Mouse (Mus musculus): ENCODE measurements around the gene Ruvbl2.
A peak's percentile ranks its signal among the peaks of the same experiment; 100 is the strongest.

Gene Ruvbl2

DNA sequence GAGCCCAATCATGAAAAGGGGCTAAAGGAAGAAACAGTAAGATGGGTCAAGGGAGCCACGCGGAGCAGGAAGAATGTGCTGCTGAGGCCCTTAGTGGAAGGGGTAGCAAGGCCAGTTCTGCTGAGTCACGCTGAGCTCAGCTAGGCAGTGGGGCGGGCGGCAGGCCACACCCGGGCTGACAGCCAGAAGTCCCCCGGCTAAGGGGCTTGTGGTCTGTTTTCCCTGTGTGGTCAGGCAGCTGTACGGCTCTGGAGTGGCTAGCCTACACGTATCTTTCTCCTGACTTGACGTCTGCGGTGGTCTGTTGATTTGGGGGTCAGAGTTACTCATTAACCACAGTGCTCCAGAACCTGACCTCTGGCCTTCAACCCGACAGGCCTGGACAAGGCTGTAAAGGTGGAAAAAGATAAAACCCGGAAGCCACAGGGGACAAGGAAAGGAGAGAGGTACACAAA is 23.0 kb upstream of the Ruvbl2 start:
- DNase-seq: no peak

DNA sequence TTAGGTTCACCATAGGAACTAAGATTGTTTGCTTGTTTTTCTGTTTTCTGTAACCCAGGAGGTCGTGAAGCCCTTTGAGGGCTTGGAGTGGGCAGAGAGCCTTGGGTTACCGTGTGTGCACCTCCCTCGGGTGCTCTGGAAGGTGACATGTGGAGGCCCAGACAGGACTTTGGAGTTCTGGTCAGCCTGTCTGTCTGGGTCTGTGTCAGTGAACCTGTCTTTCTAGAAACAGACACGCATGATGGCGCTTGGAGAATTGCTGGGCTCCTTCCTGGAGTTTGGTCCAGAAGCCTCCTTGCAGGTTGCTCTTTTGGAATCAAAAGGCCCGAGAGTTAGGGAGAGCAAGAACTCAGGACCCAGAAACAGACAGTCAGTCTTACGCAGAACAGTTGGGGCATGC is 22.5 kb upstream of the Ruvbl2 start:
- DNase-seq: no peak

DNA sequence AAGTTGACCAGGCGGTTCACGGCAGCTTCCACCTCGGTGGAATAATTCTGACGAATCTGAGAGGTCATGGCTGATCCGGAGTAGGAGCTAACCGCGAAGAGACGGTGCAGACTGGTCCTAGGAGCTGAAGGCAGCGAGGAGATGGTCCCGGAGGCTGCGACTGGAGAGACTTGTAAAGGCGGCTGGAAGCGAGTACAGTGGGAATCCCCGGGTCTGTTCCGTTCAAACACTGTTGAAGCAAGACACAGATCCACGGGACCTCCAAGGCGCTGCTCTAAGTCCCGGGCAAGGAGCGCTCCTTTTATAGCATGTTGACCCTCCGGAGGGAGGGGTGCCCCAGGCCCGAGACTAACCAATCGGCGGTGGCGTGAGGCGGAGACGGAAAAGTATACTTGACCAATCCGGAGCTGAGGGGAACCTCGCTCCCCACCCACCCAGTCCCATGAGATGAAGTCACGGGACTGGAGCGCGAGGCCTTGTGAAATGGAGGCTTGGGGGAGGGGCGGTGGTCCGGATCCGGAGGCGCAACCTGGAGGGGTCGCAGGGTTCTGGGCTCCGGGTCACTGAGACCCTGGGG is 21.8 kb upstream of the Ruvbl2 start, which contains the start of gene Ftl1:
Gene Ftl1 (minus strand): TSS at position 321 of the 577 bp plus-strand sequence.
- peak; percentile 96 to 98 for DNase-seq

DNA sequence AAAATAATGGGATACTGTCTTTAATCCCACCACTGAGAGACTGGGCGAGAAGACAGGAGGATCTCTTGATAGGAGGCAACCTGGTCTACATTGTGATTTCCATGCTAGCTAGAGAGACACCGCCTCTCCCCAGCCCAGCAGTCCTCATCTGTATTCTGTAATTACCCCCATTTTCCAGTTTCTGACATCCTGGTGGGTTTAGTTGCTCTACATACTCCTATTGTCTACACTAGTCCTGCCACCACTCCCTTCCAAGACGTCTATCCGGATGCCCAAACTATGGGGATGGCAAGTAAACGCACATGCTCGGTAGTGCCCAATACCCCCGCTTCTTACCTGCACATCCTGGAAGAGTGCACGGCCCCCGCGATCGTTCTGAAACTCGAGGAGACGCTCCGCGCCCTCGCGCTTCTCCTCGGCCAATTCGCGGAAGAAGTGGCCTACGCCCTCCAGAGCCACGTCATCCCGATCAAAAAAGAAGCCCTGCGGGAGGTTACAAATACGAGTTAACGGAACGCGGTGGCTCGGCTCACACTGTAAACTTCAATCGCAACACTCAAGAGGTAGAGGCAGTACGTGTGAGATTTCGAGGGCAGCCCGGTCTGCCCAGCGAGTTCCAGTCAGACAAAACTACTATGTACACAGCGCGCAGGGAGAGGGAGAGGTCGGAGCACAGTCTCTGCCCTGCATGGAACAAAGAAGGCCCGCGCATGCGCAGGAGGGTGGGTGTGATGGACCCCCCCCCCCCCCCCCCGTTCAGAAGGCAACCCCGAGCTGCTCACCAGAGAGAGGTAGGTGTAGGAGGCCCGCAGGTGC is 21.1 kb upstream of the Ruvbl2 start:
- peak; percentile 66 to 74 for DNase-seq

DNA sequence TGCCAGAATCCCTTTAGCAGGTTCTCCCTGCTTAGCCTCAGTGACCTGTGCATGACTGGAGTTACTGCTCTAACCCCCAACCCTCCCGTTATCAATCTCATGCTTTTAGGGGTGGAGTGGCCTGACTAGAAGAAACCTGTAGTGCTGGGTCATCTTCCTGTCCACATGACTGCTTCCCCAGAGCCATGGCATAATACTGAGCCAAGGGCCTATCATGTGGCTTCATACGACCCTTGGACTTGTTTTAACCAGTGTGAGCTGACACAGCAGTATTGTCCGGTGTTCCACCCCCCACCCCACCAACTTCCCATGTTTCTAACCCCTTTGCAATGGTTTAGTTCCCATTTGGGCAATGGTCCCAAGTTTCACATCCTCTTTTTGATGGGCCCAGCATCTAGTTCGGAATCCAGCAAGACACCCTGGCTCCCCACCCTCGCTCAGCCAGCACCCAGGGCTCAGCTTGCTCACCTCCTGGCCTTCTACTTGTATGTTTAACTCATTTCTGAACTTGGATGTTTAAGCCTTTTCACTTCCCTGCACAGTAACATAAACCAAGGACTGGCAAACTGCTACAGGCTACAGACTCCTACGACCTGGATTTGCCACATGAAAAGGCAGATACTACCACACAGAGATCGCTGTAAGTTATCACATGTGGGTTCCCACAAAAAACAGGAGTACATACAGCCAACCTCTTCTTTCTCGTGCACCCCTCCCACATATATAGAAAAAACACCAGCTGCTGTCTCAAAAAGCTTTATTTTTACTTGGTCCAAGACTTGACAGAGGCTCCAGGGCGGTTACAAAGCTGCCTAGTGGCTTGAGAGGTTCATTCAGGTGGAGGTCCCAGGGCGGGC is 19.5 kb upstream of the Ruvbl2 start:
- DNase-seq: no peak

DNA sequence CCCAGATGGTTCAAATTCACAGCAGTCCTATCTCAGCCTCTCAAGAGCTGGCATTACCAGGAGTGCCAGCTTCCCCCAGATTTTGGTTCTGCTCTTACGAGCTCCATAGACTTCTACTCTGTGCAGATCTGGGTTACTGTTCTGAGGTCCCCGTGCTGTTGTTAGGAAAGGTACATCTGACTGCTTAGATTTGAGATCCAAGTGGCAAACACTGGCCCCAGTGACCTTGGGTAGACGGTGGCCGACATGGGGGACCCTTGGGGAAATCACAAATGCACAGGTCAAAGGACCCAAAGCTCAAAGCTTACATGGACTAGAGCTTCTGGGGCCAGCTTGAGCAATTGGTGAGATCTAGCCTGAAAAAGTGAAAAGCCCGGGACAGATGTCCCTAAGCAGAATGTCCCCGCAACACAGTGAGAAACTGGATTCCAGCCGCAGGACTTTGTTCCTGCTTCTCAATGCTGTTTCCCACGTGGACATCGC is 18.9 kb upstream of the Ruvbl2 start:
- no peak for DNase-seq

DNA sequence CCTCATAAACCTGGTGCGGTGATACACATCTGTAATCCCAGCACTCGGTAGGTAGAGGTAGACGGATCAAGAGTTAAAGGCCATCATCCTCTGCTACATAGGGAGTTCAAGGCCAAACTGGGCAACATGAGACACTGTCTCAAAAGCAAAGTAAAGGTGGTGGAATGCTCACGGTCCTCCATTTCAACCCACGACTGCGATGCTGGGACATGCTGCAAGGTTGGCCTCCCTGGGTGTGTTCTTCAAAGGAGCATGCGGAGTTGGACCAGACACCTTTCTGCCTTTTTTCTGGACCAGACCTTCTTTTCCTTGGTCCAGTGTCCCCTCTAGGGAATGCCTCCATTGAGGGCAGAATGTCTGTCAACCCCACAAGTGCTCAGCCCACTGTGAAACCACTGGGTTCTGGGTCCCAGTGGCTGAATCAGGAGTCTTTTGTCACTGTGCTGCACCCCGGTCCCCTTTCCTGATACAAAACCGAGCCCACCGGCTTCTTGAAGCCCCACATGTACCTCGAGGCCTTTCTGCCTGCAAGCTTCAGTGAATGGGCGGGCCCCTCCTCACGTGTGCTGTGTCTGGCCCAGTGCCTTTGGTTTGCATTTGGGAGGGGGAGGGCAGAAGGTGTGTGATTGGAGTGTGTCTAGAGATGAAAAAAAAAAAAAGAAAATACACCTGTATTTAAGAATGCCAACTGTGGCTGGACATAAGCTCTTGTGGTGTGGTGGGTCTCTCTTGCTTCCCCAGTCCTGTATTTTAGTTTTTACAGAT is 18.2 kb upstream of the Ruvbl2 start:
- DNase-seq: no peak

DNA sequence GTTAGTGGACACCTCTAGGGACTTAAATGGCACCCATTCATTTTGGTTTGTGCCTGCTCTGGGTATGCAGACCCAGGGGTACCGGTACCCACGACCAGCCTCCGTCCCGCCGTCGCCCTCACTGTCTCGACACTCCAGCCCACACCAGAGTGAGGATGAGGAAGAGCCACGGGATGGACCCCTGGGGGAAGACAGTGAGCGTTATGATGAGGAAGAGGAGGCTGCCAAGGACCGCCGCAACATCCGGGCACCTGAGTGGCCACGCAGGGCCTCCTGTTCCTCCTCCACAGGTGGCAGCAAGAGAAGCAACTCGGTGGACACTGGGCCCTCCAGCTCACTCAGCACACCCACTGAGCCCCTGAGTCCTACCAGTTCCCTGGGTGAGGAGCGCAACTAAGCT is 17.1 kb upstream of the Ruvbl2 start:
- DNase-seq: no peak

DNA sequence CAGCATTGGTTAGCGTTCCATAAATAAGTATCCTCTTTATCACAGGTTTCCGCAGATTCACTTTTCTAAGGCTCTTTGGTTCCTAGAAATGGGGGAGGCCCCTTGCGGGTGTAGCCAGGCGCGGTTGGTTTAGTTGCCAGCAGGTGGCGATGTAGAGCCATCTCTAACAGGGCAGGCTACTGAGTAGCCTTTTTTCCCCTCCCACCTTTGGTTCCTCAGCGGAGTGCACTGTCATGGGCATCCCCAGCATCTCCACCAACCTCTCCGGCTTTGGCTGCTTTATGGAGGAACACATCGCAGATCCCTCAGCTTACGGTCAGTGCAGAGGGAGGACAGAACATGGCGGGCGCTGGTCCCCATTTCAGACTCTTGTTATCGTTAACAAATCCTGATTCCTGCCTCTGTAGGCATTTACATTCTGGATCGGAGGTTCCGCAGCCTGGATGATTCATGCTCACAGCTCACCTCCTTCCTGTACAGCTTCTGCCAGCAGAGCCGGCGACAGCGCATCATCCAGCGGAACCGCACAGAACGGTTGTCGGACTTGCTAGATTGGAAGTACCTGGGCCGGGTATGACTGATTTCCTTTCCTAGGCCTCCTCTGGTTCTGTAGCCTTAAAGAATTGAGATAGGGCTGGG is 13.6 kb upstream of the Ruvbl2 start:
- peak; percentile 50 to 59 for DNase-seq

DNA sequence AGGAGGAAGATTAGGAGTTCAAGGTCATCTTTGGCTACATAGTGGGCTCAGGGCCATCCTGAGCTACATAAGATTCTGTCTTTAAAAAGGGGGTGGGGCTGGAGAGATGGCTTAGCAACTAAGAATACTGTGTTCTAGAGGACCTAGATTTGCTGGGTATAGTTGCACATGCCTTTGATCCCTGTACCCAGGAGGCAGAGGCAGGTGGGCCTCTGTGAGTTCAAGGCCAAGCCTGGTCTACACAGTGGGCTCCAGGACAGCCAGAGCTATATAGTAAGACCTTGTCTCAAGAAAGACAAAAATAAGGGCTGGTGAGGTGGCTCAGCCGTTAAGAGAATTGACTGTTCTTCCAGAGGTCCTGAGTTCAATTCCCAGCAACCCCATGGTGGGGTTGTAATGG is 12.1 kb upstream of the Ruvbl2 start:
- no peak for DNase-seq

DNA sequence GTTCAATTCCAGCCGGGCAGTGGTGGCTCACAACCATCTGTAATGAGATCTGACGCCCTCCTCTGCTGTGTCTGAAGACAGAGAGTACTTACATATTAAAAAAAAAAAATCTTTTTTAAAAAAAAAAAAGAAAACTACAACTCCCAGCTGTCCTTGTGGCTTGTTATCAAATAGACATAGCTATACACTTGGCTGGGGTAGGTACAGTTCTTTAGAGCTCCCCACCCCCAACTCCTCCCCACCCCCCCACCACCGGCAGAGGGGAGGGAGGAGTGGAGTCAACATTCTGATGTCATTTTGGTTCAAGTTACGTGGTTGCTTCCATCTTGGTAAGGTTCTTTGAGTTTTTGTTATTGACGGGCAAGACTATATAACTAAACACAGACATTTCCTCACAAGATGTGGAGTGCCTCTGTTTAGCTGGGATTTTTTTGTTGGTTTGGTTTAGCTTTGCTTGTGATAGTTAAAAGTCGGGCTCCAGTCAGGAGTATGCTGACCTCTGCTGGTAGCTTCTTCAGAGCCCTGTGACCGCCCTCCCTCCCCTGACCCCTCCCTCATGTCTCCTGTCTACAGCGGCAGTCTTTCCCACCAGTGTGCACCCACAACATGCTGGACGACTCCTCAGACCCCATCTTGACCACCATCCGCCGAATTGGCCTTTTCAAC is 9.6 kb upstream of the Ruvbl2 start:
- no peak for DNase-seq

DNA sequence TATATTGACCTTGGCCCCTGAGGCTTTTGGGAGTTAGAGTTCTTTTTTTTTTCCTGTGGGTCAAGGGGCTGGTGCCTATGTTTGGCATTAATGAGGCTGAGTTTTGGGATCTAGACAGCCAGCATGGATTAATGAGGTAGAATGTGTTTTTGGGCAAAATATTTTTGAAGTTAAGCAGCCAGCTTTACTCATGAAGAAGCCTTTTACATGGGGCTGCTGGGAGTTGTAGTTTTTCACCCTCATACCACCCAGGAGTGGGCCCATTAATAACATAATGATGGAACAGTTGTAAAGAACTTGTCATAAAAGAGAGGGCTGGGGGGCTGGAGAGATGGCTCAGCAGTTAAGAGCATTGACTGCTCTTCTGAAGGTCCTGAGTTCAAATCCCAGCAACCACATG is 8.7 kb upstream of the Ruvbl2 start:
- DNase-seq: no peak

DNA sequence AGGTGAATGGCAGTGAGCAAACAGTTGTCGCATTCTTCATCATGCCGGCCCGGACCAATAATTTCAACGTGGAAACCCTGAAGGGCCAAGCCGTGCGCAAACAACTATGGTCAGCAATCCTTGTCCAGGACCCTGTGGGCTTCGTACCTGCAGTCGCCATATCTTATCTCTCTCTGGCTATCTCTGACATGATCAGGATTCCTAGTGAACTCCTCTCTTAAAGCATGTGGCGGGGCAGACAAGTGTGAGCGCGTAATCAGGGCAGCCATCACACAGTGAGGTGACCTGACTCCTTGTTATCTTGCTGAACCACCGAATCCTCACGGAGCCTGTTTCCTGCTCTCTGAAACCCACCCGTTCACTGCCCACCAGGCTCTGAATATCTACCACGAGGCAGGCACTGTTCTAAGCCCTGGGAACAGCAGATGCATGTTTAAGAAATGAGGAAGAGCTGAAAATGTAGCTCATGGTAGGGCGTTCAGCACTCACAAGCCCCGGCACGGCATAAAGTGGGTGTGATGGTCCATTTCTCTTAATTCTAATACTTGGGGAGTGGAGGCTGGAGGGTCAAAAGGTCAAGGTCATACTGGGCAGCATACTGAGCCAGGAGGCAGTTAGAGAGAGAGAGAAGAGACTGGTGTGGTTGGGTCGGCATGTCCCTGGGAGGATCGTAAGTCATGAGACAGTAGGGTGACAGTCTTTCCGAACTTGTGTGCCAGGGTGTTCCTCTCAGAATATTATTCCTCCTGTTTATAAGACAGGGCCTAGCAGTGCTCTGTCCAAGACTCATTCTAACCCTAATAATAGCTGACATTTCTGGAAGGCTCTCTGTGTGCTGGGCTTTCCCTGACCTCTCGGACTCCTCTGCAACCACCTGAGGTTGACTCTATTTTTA is 5.9 kb upstream of the Ruvbl2 start:
- DNase-seq: no peak

DNA sequence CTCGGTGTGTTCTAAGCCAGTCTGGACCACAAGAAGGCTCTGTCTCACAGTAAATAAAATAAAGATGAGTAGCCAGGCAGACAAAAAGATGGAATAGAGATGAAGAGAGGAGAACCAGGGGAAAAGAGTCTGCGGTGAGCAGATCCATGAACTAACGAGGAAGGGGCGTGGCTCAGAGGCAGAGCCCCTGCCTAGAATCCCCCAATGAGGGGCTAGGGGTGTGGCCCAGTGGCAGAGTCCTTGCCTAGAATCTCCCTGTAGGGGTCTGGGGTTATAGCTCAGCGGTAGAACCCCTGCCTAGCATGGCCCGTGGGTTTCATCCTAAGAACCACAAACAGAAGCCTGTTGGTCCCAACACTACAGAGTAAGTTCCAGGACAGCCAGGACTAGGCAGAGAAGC is 850 bp downstream of the Ruvbl2 start:
- DNase-seq: no peak

DNA sequence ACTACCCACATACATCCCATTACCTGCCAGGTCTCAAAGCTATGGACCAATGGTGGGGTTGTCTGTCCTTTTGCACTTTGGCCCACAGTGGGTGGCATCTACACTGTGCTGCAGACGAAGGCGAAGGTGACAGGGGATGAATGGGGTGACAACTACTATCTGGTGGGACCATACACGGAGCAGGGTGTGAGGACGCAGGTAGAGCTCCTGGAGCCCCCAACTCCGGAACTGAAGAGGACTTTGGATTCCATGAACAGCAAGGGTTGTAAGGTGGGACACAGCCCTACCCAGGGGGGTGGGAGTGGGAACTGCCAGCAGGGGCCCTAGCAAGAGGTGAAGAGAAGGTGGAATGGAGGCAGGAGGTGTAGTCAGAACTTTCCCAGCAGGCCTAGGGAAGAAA is 1.5 kb downstream of the Ruvbl2 start:
- no peak for DNase-seq

DNA sequence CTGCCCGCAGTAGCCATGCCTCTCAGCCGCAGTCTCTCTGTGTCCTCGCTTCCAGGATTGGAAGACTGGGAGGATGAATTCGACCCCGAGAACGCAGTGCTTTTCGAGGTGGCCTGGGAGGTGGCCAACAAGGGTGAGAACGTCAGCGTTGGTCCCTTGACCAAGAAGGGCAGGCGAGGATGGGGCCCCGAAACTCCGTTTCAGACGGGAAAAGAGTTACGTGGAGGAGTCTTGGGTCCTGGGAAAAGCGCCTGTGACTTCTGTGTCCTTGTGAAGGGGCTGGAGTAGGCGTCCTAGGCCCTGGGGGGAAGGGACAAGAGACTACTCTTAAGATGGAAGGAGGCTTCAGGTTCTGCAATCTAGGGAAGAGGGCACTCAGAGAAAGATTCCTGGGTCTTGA is 2.9 kb downstream of the Ruvbl2 start:
- no peak for DNase-seq

DNA sequence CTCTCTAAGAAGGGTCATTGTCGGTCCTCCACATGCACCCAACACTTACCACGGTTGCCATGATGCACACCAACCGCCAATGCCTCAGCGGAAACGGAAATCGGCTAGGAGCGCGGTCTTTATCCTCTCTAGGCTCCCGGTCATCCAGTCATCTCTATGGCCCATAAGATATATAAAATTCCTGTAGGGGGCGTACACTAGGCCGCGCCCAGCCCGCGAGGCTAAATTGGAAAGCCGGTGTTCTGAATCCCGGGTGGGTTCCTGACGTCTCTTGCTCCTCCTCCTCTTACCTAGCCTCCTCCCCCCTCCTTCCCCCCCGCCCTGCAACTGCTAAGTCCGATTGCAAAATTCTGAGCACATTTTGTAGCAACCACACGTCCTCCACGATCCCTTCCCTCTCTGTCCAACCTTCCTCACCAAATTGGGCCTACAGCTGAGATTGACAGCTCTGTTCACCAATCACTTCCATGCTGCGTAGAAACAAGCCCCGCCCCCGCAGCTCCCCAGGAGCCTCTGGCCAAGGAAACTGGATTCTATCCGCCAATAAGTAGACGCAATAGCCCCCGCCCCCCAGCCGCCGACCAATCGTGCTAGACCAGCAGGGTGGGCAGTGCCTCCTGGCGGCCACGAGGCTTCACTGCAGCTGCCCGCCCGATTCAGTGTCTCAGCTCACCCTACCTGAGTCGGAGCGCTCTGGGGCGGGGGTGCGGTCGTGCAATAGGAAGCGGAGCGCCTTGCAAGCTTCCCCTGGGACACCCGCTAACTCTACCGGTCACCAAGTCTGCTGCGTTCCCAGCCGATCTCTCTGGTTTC is 3.5 kb downstream of the Ruvbl2 start, which contains the start of gene Gys1:
Gene Gys1 (plus strand): TSS at position 642 of the 813 bp plus-strand sequence.
- peak; percentile 100 for DNase-seq

DNA sequence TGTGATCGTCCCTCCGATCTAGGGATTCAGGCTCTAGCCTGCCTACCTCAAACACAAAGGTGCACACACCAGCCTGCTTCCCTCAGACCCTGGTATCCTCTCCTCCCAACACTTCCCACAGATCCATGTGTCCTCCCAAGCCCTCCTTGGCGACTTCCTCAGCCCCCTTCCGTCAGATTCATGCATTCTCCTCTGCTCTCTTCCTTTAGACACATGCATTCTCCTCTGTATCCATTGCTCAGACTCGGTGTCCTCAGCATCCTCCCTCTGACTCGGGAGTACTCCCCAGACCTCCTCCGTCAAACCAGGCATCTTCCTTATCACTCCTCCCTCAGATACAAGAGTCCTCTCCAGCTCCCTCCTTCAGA is 4.1 kb downstream of the Ruvbl2 start:
- no peak for DNase-seq

DNA sequence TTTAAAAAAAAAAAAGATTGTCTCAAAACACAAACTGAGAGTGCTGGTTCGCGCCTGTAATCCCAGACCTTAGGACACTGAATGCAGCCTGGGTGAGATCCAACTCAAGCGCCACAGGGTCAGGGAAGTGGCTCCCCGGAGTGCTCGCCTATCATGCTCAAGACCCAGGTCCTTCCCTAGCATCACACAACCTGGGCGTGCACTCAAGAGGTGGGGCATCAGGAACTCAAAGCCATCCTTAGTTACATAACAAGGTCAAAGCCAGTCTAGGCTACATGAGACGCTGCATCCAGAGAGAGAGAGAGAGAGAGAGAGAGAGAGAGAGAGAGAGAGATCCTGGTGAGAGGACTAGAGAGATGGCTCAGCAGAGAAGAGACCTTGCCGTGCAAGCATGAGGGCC is 11.3 kb downstream of the Ruvbl2 start:
- DNase-seq: no peak

DNA sequence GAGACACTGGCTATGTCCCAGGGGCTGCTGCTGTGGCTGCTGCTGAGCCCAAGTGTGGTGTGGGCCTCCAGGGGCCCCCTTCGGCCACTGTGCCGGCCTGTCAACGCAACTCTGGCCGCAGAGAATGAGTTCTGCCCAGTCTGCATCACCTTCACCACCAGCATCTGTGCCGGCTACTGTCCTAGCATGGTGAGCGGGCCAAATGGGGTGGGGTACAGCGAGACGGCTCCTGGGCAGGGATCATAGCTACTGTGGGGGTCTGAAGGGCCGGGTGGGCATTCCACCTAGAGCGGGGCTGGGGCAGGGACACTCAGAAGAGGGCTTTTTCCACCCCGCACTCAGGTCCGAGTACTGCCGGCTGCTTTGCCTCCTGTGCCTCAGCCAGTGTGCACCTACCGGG is 16.7 kb downstream of the Ruvbl2 start:
- no peak for DNase-seq

Measured in thymus, adult 18-20 months (tissue).